Mouse (Mus musculus): ENCODE data around the gene Zfand3. TPM values are rescaled to one million over a fixed set of nuclear protein-coding genes. Genes with fewer than 3 reads are reported as not detected.

Zfand3 gene
- polyA plus RNA-seq (2012; ENCODE audit: insufficient read depth, insufficient read length, low replicate concordance, missing spikeins), result not detected in 2 replicates

GRCm38 (mm10) chr17:30004203-30005102, at the start of gene Zfand3:
TSS of gene Zfand3 (plus strand) at chr17:30004733.
- Histone ChIP-seq H3K27ac (ENCODE audit: insufficient read depth, low read depth, low read length) (peak within 1 kb of the TSS; percentile 91), H3K4me1 (ENCODE audit: control insufficient read depth, insufficient read depth, low read length) (peaks cover 13% of the 10 kb centered on the region), H3K4me3 (ENCODE audit: insufficient read depth, low read depth, low read length) (peak within 1 kb of the TSS; percentile 60)
- under 1% methylated on average over 75 of the region's 93 CpGs for WGBS
- peak; percentile 58 for TF ChIP-seq POLR2A (IDR thresholded peaks at IDR 0.05; ENCODE audit: insufficient read depth, low read depth, low read length)
- TF ChIP-seq CTCF (IDR thresholded peaks at IDR 0.05; ENCODE audit: insufficient read depth, low read depth, low read length), result no peak

GRCm38 (mm10) chr17:29955880-29956279, 48.7 kb upstream of the Zfand3 start:
- WGBS, result 78% methylated on average over 8 of the region's 8 CpGs

GRCm38 (mm10) chr17:29963730-29964259, 40.7 kb upstream of the Zfand3 start:
- Histone ChIP-seq H3K27ac (ENCODE audit: insufficient read depth, low read depth, low read length) (no peak overlapping the region), H3K4me1 (ENCODE audit: control insufficient read depth, insufficient read depth, low read length) (peaks cover 14% of the 10 kb centered on the region), H3K4me3 (ENCODE audit: insufficient read depth, low read depth, low read length) (peak overlapping the region; percentile 15; the same call in 1 of the 2 replicates)
- no peak for TF ChIP-seq CTCF (IDR thresholded peaks at IDR 0.05; ENCODE audit: insufficient read depth, low read depth, low read length)
- TF ChIP-seq POLR2A (IDR thresholded peaks at IDR 0.05; ENCODE audit: insufficient read depth, low read depth, low read length), result no peak
- WGBS, result 28% methylated on average over 11 of the region's 11 CpGs

More at GRCm38 (mm10) chr17:29955880-29956279, 48.7 kb upstream of the Zfand3 start:
- Histone ChIP-seq H3K4me1 (ENCODE audit: control insufficient read depth, insufficient read depth, low read length) (0 out of 2 replicates have a peak, but pooled peaks cover 4% of the 10 kb centered on the region), H3K4me3 (ENCODE audit: insufficient read depth, low read depth, low read length) (no peak overlapping the region), H3K27ac (ENCODE audit: insufficient read depth, low read depth, low read length) (no peak overlapping the region)
- TF ChIP-seq POLR2A (IDR thresholded peaks at IDR 0.05; ENCODE audit: insufficient read depth, low read depth, low read length), result no peak

GRCm38 (mm10) chr17:29965506-29965905, 39.0 kb upstream of the Zfand3 start:
- no peak overlapping the region for H3K4me3 ChIP-seq (ENCODE audit: insufficient read depth, low read depth, low read length)
- H3K27ac ChIP-seq (ENCODE audit: insufficient read depth, low read depth, low read length), result no peak overlapping the region
- WGBS, result 39% methylated on average over 5 of the region's 5 CpGs
- H3K4me1 ChIP-seq (ENCODE audit: control insufficient read depth, insufficient read depth, low read length), result peaks cover 14% of the 10 kb centered on the region
- no peak for TF ChIP-seq CTCF (IDR thresholded peaks at IDR 0.05; ENCODE audit: insufficient read depth, low read depth, low read length)
- no peak for TF ChIP-seq POLR2A (IDR thresholded peaks at IDR 0.05; ENCODE audit: insufficient read depth, low read depth, low read length)

GRCm38 (mm10) chr17:29970037-29970555, 34.4 kb upstream of the Zfand3 start, which contains the start of gene Mdga1:
TSS of gene Mdga1 (minus strand) at chr17:29970087.
- TF ChIP-seq CTCF (IDR thresholded peaks at IDR 0.05; ENCODE audit: insufficient read depth, low read depth, low read length) (no peak), POLR2A (IDR thresholded peaks at IDR 0.05; ENCODE audit: insufficient read depth, low read depth, low read length) (no peak)
- H3K4me1 ChIP-seq (ENCODE audit: control insufficient read depth, insufficient read depth, low read length), result peaks cover 2% of the 10 kb centered on the region; the same call in 1 of the 2 replicates
- no peak within 1 kb of the TSS for H3K27ac ChIP-seq (ENCODE audit: insufficient read depth, low read depth, low read length)
- 84% methylated on average over 7 of the region's 7 CpGs for WGBS
- no peak within 1 kb of the TSS for H3K4me3 ChIP-seq (ENCODE audit: insufficient read depth, low read depth, low read length)

- Histone ChIP-seq H3K27ac (ENCODE audit: insufficient read depth, low read depth, low read length) (no peak overlapping the region), H3K4me3 (ENCODE audit: insufficient read depth, low read depth, low read length) (no peak overlapping the region), H3K4me1 (ENCODE audit: control insufficient read depth, insufficient read depth, low read length) (peaks cover 7% of the 10 kb centered on the region; the same call in 1 of the 2 replicates)
- 61% methylated on average over 15 of the region's 15 CpGs for WGBS
- TF ChIP-seq CTCF (IDR thresholded peaks at IDR 0.05; ENCODE audit: insufficient read depth, low read depth, low read length) (no peak), POLR2A (IDR thresholded peaks at IDR 0.05; ENCODE audit: insufficient read depth, low read depth, low read length) (no peak)
Observed at GRCm38 (mm10) chr17:29971761-29972432, 32.6 kb upstream of the Zfand3 start.

GRCm38 (mm10) chr17:29973226-29973625, 31.3 kb upstream of the Zfand3 start:
- peaks cover 7% of the 10 kb centered on the region; the same call in 1 of the 2 replicates for H3K4me1 ChIP-seq (ENCODE audit: control insufficient read depth, insufficient read depth, low read length)
- TF ChIP-seq CTCF (IDR thresholded peaks at IDR 0.05; ENCODE audit: insufficient read depth, low read depth, low read length) (no peak), POLR2A (IDR thresholded peaks at IDR 0.05; ENCODE audit: insufficient read depth, low read depth, low read length) (no peak)
- H3K4me3 ChIP-seq (ENCODE audit: insufficient read depth, low read depth, low read length), result no peak overlapping the region
- 97% methylated on average over 7 of the region's 7 CpGs for WGBS
- H3K27ac ChIP-seq (ENCODE audit: insufficient read depth, low read depth, low read length), result no peak overlapping the region

- Histone ChIP-seq H3K27ac (ENCODE audit: insufficient read depth, low read depth, low read length) (no peak overlapping the region), H3K4me3 (ENCODE audit: insufficient read depth, low read depth, low read length) (no peak overlapping the region), H3K4me1 (ENCODE audit: control insufficient read depth, insufficient read depth, low read length) (peaks cover 11% of the 10 kb centered on the region)
- TF ChIP-seq POLR2A (IDR thresholded peaks at IDR 0.05; ENCODE audit: insufficient read depth, low read depth, low read length) (no peak), CTCF (IDR thresholded peaks at IDR 0.05; ENCODE audit: insufficient read depth, low read depth, low read length) (peak; percentile 95)
- WGBS, result 5% methylated on average over 8 of the region's 8 CpGs
Observed at GRCm38 (mm10) chr17:29975731-29976130, 28.8 kb upstream of the Zfand3 start.

Data from olfactory bulb, adult 2 months (tissue).